ENCODE assay signal across 12 mouse cellular contexts in the genomic region with DNA sequence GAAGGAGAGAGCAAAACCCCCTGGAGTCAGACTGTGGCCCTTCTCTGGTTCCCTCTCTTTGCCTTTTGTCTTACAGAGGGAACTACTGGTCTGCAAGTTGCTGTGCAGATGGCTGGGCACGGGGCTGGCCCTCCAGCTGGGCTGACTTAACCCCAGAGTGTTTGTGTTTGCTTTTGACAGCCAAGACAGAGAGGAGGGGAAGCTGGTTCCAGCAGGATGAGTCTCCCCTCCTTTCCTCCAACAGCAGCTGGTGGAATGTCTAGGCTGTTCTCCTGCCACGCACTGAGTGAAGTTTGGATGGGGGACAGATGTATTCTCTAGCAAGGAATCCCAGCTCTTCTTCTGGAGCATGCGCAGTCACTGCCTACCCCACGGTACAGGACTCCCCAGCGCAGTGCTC. TPM values are rescaled to one million over a fixed set of nuclear protein-coding genes. Genes with fewer than 3 reads are reported as not detected.
DNase-seq lines count a peak whose midpoint lies in the region; ATAC-seq and TF ChIP-seq lines count a peak whose summit lies in the region.
"Had no signal": no experiment of that assay in that cellular context is flagged by ENCODE, and none has a peak within 500 bp of the region (broad histone marks: within the 10 kb centered on the region; RNA-seq: fewer than 3 reads in every experiment).

No protein-coding gene starts in this region.

- no peak for TF ChIP-seq CTCF in kidney, adult 2 months (conservative IDR thresholded peaks at IDR 0.05; ENCODE audit: insufficient read depth, insufficient read length, low read depth, low read length)

- peaks cover 9% of the 10 kb centered on the region; the same call in 1 of the 2 replicates for H3K4me1 ChIP-seq in kidney, embryonic 16.5 days (ENCODE audit: insufficient read depth, low read length)
- no peaks in the 10 kb centered on the region for H3K4me1 ChIP-seq in kidney, adult 2 months (ENCODE audit: control insufficient read depth, insufficient read depth, low read length)
- H3K4me1 ChIP-seq in embryonic facial prominence, embryonic 15.5 days: peaks cover 24% of the 10 kb centered on the region
- H3K4me1 ChIP-seq: neural tube, embryonic 12.5 days had no signal

- peak; percentile 91 for ATAC-seq in kidney, embryonic 16.5 days (ENCODE audit: low FRiP score, low TSS enrichment)
- ATAC-seq in embryonic facial prominence, embryonic 15.5 days (ENCODE audit: insufficient number of reproducible peaks, low FRiP score, low TSS enrichment, low read depth): peak; percentile 75; the same call in 1 of the 2 replicates
- ATAC-seq in inflammation-experienced regulatory T-cells, adult 6 months: no peak
- ATAC-seq: liver, postnatal 0 days had no signal

- H3K27me3 ChIP-seq in kidney, embryonic 16.5 days (ENCODE audit: insufficient read depth, low read length): peaks cover 2% of the 10 kb centered on the region; the same call in 1 of the 2 replicates
- H3K27me3 ChIP-seq in kidney, adult 2 months (replicated peaks; ENCODE audit: control insufficient read depth, insufficient read depth, low read length): no peaks in the 10 kb centered on the region
- H3K27me3 ChIP-seq in embryonic facial prominence, embryonic 15.5 days: no peaks in the 10 kb centered on the region
- H3K27me3 ChIP-seq: neural tube, embryonic 12.5 days had no signal

- no peak overlapping the region for H3K9ac ChIP-seq in kidney, embryonic 16.5 days (replicated peaks; ENCODE audit: low read length)
- H3K9ac ChIP-seq in embryonic facial prominence, embryonic 15.5 days: no peak overlapping the region
- H3K9ac ChIP-seq: forebrain, embryonic 12.5 days; liver, postnatal 0 days; neural tube, embryonic 12.5 days had no signal

- no peak overlapping the region for H3K27ac ChIP-seq in kidney, embryonic 16.5 days (ENCODE audit: low read length)
- H3K27ac ChIP-seq in kidney, adult 2 months (ENCODE audit: insufficient read depth, low read depth, low read length): no peak overlapping the region
- no peak overlapping the region for H3K27ac ChIP-seq in embryonic facial prominence, embryonic 15.5 days (replicated peaks)
- H3K27ac ChIP-seq: forebrain, embryonic 12.5 days; neural tube, embryonic 12.5 days had no signal

- H3K36me3 ChIP-seq in kidney, embryonic 16.5 days (ENCODE audit: insufficient read depth, low read length): no peaks in the 10 kb centered on the region
- no peaks in the 10 kb centered on the region for H3K36me3 ChIP-seq in kidney, adult 2 months (ENCODE audit: control insufficient read depth, insufficient read depth, low read length)
- no peaks in the 10 kb centered on the region for H3K36me3 ChIP-seq in embryonic facial prominence, embryonic 15.5 days
- H3K36me3 ChIP-seq: forebrain, embryonic 12.5 days; neural tube, embryonic 12.5 days had no signal

- H3K4me3 ChIP-seq in kidney, embryonic 16.5 days (ENCODE audit: low read length): no peak overlapping the region
- no peak overlapping the region for H3K4me3 ChIP-seq in kidney, adult 2 months (ENCODE audit: insufficient read depth, low read depth, low read length)
- H3K4me3 ChIP-seq in embryonic facial prominence, embryonic 15.5 days (replicated peaks): no peak overlapping the region
- H3K4me3 ChIP-seq: forebrain, embryonic 12.5 days; neural tube, embryonic 12.5 days had no signal

- DNase-seq in kidney, adult 2 months: no peak
- peak; percentile 48 for DNase-seq in embryo, embryonic 9.5 days (ENCODE audit: extremely low spot score)
- peak; percentile 63 to 88 for DNase-seq in lung, postnatal 4 days
- no peak for DNase-seq in layer of hippocampus, postnatal 36 days
- DNase-seq: cerebellum, adult 18-20 months; liver, postnatal 0 days; thymus, postnatal 4 days had no signal

- no peaks in the 10 kb centered on the region for H3K9me3 ChIP-seq in kidney, embryonic 16.5 days (ENCODE audit: low read length)
- H3K9me3 ChIP-seq in embryonic facial prominence, embryonic 15.5 days (replicated peaks): no peaks in the 10 kb centered on the region
- H3K9me3 ChIP-seq: forebrain, embryonic 12.5 days; neural tube, embryonic 12.5 days had no signal

- no peak overlapping the region for H3K4me2 ChIP-seq in kidney, embryonic 16.5 days (replicated peaks; ENCODE audit: low read depth, low read length)
- H3K4me2 ChIP-seq in embryonic facial prominence, embryonic 15.5 days (replicated peaks): peak overlapping the region; percentile 34; the same call in 1 of the 2 replicates
- H3K4me2 ChIP-seq: forebrain, embryonic 12.5 days; neural tube, embryonic 12.5 days had no signal

- 49% methylated on average over 5 of the region's 5 CpGs for WGBS in kidney, embryonic 16.5 days
- 47% methylated on average over 5 of the region's 5 CpGs for WGBS in kidney, adult 2 months
- 38% methylated on average over 5 of the region's 5 CpGs for WGBS in embryonic facial prominence, embryonic 15.5 days

- TF ChIP-seq POLR2A in kidney, adult 2 months (IDR thresholded peaks at IDR 0.05; ENCODE audit: low read depth, low read length): no peak

RNA-seq across cellular contexts. Expression of a gene that starts 56.5 kb away (rescaled TPM):
- polyA plus RNA-seq in kidney, embryonic 16.5 days (2015; fragmentation: Nextera tagmentation; extraction: Ambion mirVana): 6.6 and 8.6 TPM in 2 replicates
- 2.0 and 2.5 TPM in 2 replicates for polyA plus RNA-seq in kidney, adult 2 months (2012; rRNA removed)
- polyA plus RNA-seq in embryonic facial prominence, embryonic 15.5 days (2015; fragmentation: Nextera tagmentation; extraction: Ambion mirVana): 11.8 and 13.9 TPM in 2 replicates
- polyA plus RNA-seq in inflammation-experienced regulatory T-cells, adult 6 months (2017; shearing (Covaris generic)): under 1 TPM; 0.03 to 0.35 (median 0.24) TPM
- 1 to 10 TPM; 4.3 to 4.4 TPM for total RNA-seq in layer of hippocampus, postnatal 36 days (2021)

Comparison
In these comparisons a context has a peak if more than half of its experiments do, and no peak if none do; other contexts are left out.
1. DNase-seq: peak in embryo, embryonic 9.5 days (single experiment) and lung, postnatal 4 days (2 of 2); none in kidney, adult 2 months (single experiment) and layer of hippocampus, postnatal 36 days (0 of 2).